Mouse (Mus musculus): Measurements from ENCODE around the gene Dmpk.

Gene Dmpk

DNA sequence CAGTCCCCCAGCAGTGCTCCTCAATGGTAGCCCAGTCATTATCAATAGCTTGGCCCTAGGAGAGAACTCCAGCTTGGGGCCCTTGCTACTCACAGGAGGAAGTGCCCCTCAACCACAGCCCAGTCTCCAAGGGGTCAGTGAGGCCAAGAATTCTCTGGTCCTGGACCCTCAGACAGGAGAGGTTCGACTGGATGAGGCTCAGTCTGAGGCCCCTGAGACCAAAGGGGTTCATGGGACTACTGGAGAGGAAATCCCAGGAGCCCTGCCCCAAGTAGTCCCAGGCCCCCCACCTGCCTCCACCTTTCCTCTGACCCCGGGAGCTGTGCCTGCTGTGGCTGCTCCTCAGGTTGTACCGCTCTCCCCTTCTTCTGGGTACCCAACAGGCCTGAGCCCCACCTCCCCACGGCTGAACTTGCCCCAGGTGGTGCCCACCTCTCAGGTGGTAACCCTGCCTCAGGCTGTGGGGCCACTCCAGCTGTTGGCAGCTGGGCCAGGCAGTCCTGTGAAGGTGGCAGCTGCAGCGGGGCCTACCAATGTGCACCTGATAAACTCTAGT is 12.8 kb downstream of the Dmpk start:
- no peak for DNase-seq (ENCODE audit: low read depth)

DNA sequence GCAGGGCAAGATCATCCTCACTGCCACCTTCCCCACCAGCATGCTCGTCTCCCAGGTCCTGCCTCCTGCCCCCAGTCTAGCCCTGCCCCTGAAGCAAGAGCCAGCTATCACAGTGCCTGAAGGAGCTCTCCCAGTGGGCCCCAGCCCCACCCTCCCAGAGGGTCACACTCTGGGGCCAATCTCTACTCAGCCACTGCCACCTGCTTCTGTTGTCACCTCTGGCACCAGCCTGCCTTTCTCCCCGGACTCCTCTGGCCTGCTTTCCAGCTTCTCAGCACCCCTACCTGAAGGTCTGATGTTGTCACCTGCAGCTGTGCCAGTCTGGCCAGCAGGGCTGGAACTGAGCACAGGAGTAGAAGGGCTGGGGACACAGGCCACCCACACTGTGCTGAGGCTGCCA is 13.6 kb downstream of the Dmpk start:
- DNase-seq (ENCODE audit: low read depth): no peak

DNA sequence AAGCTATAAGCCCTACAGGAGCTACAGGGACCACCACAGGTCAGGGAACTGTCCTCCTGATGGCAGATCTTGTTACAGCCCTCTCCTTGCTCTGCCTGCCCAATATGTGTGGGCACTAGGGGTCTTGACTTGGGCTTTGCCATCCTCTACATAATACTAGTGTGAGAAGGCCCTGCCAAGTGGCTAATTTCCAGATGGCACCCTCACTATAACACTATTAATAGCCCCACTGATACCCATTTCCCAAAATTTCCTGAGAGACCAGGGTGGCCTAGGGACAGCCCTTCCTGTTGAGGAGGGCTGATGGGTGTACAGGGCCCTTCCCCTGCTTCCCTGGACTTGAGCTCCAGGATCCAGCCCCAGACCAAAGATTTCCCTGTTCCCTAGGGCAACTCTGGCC is 14.2 kb downstream of the Dmpk start:
- DNase-seq (ENCODE audit: low read depth): no peak

DNA sequence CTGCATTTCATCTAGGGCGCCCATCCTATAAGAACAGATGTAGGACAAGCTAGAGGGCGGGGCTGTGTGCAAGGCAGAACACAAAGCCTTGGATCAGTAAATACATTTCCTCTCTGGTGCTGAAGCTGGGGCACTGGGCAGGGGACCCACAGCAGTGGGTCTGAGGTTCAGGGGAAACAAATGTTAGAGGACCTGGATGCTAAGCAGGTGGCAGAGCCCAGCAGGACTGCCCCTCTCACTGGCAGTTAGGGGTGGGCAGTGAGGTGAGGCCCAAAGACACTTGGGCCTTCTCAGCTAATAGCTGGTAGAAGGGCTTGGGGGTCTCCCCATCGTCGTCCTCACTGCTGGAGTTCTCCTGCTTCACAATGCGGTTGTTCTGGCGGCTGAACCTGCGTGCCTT is 15.2 kb downstream of the Dmpk start:
- DNase-seq (ENCODE audit: low read depth): no peak

DNA sequence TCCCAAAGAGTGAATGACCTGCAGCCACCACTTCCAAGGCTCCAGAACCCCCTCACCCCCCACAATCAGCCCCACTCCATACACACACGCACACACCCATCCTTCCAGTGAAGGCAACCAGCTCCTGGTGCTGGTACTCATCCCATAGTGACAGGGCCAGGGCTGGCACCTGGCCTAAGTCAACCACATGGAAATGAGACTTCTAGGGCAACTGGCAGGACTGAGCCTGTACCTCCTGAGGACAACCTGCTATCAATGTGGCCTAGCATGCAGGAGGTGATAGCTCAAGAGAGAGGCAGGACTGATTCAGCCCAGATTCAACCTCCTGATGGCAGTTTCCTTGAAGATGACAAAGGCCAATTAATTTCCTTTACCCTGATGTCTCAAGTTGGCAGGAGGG is 16.6 kb downstream of the Dmpk start:
- DNase-seq (ENCODE audit: low read depth): no peak

DNA sequence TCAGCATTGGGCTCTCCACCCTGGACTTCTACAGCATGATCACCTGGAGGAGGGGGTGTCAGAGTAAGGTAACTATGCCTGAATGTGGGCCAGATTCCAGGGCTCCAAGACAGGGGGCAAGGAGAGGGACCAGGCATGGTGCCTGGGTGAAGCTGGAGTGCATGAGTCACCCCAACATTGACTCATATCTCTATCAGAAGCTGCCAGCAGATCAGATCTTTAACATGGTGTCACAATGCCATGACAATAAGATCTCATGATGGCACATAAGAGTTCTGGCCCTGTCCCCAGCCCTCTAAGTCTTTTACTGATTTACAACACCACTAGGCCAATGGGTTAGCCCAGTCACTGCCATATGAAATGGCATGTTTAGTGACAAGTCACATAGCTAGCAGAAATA is 20.1 kb downstream of the Dmpk start:
- DNase-seq (ENCODE audit: low read depth): no peak

DNA sequence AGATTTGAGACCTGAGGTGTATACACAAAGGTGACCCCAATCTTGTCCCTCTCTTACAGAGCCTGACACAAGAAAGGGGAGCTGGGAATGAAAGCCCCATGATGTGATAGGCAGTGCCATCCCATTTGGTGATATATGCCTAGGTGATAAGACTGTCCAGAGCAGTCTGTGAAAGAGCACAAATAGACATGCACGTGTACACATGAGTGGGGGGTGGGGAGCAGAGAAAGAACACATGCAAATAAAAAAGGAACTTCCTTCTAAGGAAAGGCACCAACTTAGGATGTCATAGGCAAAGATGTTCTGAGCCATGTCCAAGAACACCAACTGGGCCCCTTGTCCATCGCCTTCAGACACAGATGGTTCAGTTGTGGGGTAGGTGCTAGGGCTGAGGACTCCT is 20.8 kb downstream of the Dmpk start:
- no peak for DNase-seq (ENCODE audit: low read depth)

DNA sequence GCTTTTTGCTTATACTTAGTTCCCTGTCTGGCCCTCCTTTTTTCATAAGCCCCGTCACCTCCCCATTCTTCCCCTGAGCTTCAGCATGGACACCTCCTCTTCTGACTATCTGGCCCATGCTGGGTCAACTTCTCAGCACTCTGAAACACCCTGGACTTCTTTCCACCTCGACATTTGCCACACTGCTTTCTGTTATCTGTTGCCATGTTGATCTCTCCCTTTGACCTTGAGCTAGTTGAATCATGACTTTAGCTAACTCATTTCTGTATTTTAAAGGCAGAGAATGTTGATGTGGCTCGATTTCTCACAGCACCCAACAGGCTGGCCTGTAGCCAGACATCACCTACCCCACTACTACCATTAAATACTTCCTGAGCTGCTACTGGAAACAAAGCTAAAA is 23.8 kb downstream of the Dmpk start:
- no peak for DNase-seq (ENCODE audit: low read depth)

DNA sequence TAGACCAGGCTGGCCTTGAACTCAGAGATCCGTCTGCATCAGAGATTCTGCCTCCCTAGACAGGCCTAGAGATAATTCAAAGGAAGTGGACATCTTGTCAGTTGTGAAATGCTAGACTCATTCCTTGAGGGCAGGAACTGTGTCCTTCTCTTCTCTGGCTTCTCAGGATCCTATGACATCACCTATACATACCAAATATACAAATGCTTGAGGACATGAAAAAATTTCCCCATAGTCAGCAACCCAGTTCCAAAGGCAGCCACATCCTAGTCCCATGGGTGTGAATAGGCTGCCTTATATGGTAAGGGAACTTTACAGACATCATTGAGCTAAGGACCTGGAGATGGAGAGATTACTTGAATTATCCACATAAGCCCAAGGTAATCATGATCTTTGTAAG is 25.9 kb downstream of the Dmpk start:
- DNase-seq (ENCODE audit: low read depth): no peak

DNA sequence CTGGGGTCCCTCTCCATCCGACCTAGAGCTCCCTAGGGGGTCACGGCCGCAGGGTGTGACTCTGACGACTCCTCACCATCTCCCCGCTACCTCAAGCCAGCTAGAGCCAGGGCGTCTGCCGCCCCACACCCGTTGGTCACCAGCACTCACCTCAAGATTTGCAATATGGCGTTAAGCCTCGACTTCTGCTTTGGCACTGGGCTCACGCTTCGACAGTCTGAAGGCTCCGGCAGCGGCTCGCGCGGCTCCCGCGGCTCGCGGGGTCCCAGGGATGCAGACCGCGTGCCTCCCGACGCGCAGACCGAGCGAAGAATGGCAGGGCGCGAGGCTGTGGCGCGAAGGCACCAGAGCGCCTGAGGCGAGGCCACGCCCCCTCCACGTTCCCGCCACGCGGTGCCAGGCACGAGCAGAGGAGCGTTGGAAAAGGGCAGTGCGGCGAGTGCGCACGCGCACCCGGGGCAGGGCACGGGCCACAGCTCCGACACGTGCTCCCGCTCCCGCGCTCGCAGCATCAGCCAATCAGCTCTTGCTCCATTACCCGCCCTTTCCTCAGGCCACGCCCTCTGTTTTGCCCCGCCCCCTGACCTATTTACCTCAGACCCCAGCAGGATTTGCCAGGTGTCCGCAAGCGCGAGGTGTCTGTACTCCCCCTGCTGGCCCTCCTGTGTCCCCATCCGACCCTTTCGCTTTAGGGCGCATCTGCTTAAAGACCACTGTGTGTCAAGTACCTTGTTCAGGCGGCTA is 34.6 kb downstream of the Dmpk start, which contains the start of gene Gm4969:
Gene Gm4969 (minus strand): TSS at position 341 of the 744 bp plus-strand sequence.
- DNase-seq (ENCODE audit: low read depth): no peak

DNA sequence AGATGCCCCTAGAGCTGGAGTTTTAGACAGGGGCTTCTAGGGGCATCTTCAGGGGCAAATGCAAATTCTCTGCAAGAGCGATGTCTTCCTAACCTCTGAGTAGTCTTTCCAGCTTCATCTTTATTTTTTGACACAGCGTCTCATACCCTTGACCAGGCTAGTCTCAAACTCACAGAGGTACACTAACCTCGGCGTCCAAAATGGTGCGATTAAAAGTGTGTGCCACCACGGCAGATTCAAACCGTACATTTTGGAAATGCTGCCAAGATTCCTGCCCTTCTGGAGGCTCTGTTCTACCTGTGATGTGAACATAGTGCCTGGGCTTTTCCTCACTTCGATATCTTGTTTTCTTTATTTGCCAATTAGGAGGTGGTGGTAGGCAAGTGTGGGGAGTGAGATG is 35.4 kb downstream of the Dmpk start:
- DNase-seq (ENCODE audit: low read depth): no peak

DNA sequence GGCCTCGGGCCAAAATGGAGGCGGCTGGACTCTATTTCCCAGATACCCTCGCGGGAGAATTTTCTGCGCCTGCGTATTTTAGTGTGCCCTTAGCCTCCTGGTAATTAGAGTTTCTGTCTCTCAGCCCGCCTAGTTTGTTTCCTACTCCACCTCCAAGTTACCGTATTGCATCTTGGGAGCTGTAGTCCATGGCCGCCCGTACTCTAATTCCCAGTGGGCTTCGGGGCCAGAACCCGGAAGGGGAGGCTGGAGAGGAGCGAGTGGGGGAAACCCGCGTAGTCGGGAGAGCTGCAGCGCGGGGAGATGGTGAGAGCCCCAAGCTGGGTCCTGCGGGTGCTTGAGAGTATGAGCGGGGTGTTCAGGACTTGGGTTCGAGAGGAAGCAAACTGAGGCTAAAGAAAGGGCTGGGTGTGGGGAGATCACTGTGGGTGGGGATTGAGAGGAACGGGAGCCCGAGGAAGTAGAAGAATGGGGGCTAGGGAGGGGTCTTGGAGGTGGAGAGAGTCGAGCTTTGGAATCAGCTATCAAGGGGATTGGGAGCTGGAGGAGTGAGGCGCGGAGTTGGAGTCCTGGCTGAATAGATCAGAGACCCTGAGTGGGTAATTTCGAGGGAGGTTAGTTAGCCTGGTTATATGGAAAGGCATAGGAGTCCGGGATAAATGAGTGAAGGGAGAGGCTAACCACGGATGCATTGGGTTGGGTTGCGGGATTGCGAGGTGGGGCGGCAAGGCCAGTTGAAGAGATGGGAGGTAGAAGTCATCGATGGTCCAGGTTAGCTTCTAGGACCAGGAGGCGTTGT is 36.2 kb downstream of the Dmpk start, which contains the start of gene Fbxo46:
Gene Fbxo46 (plus strand): TSS at position 229 of the 799 bp plus-strand sequence.
- DNase-seq (ENCODE audit: low read depth): peak; percentile 94

DNA sequence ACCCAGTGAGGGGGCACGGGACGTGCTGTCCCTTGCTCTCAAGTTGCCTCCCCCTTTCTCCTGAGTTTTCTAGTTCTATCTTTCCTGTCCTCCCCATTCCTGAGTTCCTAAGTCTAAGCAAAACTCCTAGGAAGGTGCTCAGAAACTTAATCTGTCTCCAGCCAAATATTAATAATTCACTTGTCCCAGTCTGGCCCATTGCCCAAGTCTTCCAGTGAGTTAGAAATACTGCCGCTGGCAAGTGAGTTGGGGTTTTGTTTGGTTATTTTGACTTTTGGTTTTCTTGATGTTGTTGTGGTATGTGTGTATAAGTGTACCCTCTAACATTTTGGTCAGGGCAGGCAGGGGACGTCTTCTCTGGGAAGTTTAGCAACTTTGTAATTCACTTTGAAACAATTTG is 38.0 kb downstream of the Dmpk start:
- DNase-seq (ENCODE audit: low read depth): no peak

DNA sequence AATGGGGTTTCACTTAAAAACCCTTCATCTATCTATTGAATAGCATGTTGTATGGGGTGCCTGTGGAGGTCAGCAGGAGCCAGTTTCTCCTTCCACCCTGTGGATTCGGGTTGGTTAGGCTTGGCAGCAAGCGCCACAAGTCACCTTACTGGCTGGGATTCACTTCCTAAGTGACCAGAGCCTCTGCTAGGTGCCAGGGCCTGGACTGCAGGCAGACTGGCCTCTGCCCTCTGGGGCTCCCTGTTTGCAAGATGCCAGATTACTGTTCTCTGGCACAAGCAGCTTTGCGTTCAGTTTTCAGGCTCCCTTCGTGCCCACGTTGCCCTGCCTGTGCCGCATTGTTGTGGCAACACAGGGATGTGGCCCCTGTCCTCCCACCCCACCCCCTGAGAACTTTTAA is 41.1 kb downstream of the Dmpk start:
- no peak for DNase-seq (ENCODE audit: low read depth)

DNA sequence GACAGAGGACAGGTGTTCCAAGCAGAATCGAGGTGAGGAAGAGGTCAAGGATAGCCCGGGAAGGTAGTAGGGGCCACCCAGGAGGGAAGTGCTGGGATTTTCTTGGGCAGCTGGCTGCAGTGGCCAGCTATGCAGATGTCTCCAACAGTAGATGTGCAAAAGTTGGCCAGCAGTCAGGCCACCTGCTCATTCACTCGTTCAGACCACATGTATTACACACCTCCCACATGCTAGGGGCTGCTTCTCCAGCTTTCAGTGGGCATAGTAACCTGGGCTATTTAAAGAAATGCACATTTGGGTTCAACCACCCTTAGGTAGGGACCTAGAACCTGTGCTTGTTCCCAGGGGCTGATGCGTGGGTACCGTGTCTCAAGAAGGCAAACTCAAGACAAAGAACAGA is 44.1 kb downstream of the Dmpk start:
- DNase-seq (ENCODE audit: low read depth): no peak

DNA sequence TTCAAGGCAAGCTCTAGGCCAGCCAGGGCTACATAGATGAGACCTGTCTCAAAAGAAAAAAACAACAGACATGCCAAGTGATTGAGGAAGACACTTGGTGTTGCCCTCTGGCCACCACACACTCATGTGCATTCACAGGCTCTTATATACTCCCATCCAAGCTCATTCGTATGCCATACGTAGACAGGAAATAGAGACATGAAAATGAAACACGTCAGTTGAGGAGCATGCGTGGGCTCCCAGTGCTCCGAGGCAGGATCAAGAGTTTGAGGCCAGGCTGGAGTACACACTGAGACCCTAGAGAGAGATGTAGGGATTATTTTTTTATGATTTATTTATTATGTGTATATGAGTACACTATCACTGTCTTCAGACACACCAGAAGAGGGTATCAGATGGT is 45.7 kb downstream of the Dmpk start:
- no peak for DNase-seq (ENCODE audit: low read depth)

DNA sequence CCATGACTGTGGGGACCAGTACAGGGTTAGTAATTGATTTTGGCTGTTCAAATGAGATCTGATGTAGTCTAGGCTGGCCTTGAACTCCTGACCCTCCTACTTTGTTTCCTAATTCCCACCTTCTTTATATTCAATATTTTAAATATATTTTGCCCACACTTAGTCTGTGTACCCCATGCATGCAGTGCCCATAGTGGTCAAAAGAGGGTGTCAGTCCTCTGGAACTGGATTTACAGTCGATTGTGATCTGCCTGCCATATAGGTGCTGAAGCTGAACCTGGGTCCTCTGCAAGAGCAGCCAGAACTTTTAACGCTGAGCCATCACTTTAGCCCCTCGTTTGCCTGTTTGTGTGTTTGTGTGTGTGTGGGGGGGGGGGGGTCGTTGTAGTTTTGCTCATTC is 47.0 kb downstream of the Dmpk start:
- no peak for DNase-seq (ENCODE audit: low read depth)

DNA sequence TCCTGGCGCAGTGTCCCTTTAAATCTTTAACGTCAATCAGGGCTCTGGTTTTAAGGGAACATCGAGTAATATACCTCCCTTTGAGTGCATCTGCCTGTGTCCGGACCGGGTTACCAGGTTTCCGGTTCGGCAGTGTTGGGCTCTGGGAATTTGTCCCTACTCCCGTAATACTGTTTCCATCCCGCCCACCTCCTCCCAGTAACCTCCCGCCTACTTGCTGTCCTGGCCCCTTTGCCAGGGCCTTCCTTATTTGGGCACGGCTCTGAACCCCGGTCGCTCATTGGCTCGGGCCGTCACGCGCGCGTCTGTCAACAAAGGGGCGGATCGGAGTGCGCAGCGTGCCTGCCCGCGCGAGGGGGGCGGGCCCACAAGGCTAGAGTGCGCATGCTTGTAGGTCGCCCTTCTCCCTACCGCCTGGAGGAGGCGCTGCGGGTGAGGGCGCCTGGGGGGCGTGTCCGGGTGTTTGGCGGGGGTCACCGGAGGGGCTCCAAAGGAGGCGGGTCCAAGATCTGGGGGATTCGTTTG is 47.7 kb downstream of the Dmpk start:
- peak; percentile 99 for DNase-seq (ENCODE audit: low read depth)

DNA sequence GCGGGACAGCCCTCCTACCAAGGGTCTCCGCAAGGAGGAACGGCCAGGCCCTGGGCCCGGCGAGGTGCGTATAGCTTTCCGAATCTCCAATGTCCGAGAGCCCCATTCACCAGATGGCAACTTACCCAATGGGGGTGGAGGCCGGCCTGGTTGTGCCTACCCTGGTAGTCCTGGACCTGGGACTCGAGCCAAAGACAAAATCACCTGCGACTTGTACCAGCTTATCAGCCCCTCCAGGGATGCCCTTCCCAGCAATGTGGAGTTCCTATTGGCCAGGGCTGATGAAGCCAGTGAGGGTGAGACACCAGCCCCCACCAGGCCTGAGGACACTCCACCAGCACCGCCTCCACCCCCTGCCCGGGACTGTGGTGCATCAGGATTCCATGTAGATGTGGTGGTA is 52.5 kb downstream of the Dmpk start:
- DNase-seq (ENCODE audit: low read depth): no peak

DNA sequence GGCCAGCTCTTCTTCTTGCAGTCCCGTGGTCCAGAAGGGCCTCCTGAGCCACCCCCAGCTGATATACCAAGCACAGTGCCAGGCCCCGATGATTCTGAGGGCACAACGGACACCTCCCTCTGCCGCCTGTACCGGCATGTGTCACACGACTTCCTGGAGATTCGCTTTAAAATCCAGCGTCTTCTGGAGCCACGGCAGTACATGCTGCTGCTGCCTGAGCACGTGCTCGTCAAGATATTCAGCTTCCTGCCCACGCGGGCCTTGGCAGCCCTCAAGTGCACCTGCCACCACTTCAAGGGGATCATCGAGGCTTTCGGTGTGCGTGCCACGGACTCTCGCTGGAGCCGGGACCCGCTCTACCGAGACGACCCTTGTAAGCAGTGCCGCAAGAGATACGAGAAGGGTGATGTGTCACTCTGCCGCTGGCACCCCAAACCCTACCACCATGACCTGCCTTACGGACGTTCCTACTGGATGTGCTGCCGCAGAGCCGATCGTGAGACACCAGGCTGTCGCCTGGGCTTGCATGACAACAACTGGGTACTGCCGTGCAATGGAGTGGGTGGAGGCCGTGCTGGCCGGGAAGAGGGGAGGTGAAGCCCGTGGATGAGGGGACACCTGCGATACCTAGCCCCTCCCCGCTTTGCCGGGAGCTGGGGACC is 53.2 kb downstream of the Dmpk start:
- DNase-seq (ENCODE audit: low read depth): no peak

DNA sequence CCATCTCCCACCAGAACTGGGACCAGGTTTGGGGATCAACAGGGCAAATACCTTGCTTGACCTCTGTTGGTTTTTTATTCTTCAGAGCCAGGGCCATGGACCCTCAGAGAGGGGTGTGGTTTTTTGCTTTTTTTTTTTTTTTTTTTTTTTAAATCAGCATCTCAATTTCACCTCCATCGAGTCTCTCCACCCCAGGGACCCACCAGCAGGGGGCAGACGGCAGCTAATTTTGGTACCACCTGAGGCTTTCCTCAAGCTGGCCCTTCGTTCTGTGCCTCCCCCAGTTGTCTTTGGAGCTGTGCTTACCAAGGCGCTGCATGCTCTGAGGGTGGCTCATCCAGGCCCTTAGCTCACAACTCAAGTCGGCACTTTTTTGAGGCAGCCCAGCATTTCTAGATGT is 53.7 kb downstream of the Dmpk start:
- peak; percentile 22 for DNase-seq (ENCODE audit: low read depth)
